ENCODE assay signal across 11 mouse cellular contexts in the genomic region with DNA sequence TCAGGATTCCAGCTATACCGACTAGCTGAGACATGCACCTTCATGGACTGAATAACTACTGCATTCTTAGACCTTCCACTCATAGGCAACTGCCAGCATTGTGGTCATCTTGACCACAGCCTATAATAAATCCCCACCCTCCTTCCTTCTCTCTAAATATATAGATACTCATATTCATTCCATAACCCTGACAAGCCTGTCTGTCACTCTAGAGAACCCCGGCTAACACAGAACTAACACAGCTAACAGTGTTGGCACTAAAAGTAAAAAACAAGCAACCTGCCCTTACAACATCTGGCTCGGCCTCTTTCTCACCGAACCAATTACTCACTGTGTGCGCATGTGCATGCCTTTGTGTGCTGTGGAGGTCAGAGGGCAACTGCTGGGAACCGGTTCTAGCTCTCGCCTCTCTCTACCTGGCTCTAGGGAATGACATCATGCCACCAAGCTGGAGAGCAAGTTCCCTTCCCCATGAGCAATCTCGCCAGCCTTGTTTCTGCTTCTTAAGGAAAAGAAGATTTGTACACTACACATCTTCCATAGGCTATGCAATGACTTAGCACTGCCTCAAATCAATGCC. TPM values are rescaled to one million over a fixed set of nuclear protein-coding genes. Genes with fewer than 3 reads are reported as not detected.
A peak's percentile ranks its signal among the peaks of the same experiment; 100 is the strongest.
DNase-seq lines count a peak whose midpoint lies in the region; ATAC-seq and TF ChIP-seq lines count a peak whose summit lies in the region.
"Had no signal": no experiment of that assay in that cellular context is flagged by ENCODE, and none has a peak within 500 bp of the region (broad histone marks: within the 10 kb centered on the region; RNA-seq: fewer than 3 reads in every experiment).

No protein-coding gene starts in this region.

- H3K36me3 ChIP-seq in embryonic facial prominence, embryonic 15.5 days = no peaks in the 10 kb centered on the region
- no peaks in the 10 kb centered on the region for H3K36me3 ChIP-seq in stomach, embryonic 16.5 days (ENCODE audit: control insufficient read depth, insufficient read depth, low read length)

- TF ChIP-seq CTCF in lung, adult 2 months (IDR thresholded peaks at IDR 0.05; ENCODE audit: insufficient read depth, low read length) = no peak

- H3K27me3 ChIP-seq in embryonic facial prominence, embryonic 15.5 days = no peaks in the 10 kb centered on the region
- H3K27me3 ChIP-seq in stomach, embryonic 16.5 days (ENCODE audit: control insufficient read depth, insufficient read depth, low read length) = no peaks in the 10 kb centered on the region

- WGBS in lung, adult 2 months = 64% methylated on average over 8 of the region's 8 CpGs
- WGBS in embryonic facial prominence, embryonic 15.5 days = 39% methylated on average over 8 of the region's 8 CpGs
- WGBS in stomach, embryonic 16.5 days = 55% methylated on average over 8 of the region's 8 CpGs

- no peak for TF ChIP-seq POLR2A in lung, adult 2 months (IDR thresholded peaks at IDR 0.05; ENCODE audit: borderline replicate concordance, extremely low read depth, low read depth, low read length)

- no peaks in the 10 kb centered on the region for H3K9me3 ChIP-seq in embryonic facial prominence, embryonic 15.5 days (replicated peaks)
- no peaks in the 10 kb centered on the region for H3K9me3 ChIP-seq in stomach, embryonic 16.5 days (replicated peaks; ENCODE audit: control insufficient read depth, low read length)

- no peak for ATAC-seq in embryonic facial prominence, embryonic 15.5 days (ENCODE audit: insufficient number of reproducible peaks, low FRiP score, low TSS enrichment, low read depth)
- peak; percentile 71; the same call in 1 of the 2 replicates for ATAC-seq in stomach, embryonic 16.5 days (ENCODE audit: insufficient read depth, low FRiP score)

- no peak overlapping the region for H3K4me3 ChIP-seq in lung, adult 2 months (replicated peaks; ENCODE audit: extremely low read depth, low read depth, low read length)
- H3K4me3 ChIP-seq in embryonic facial prominence, embryonic 15.5 days (replicated peaks) = no peak overlapping the region
- no peak overlapping the region for H3K4me3 ChIP-seq in stomach, embryonic 16.5 days (replicated peaks; ENCODE audit: low read length)

- H3K27ac ChIP-seq in embryonic facial prominence, embryonic 15.5 days (replicated peaks) = peak overlapping the region; percentile 45; the same call in 1 of the 2 replicates
- H3K27ac ChIP-seq in stomach, embryonic 16.5 days (ENCODE audit: low read length) = peak overlapping the region; percentile 81

- DNase-seq in lung, postnatal 36 days = peak; percentile 65
- DNase-seq in lung, adult 2 months = no peak
- peak; percentile 68 to 71 for DNase-seq in kidney, postnatal 36 days
- DNase-seq in heart, adult 11 months = no peak
- no peak for DNase-seq in c-Kit-positive CD71-positive TER-119-positive erythroid progenitor cells, embryonic 14.5 days (ENCODE audit: low spot score)
- DNase-seq in thymus, postnatal 4 days = no peak

- no peak overlapping the region for H3K9ac ChIP-seq in embryonic facial prominence, embryonic 15.5 days
- H3K9ac ChIP-seq in stomach, embryonic 16.5 days (ENCODE audit: low read length) = no peak overlapping the region

- H3K4me2 ChIP-seq in embryonic facial prominence, embryonic 15.5 days (replicated peaks) = no peak overlapping the region
- H3K4me2 ChIP-seq in stomach, embryonic 16.5 days (ENCODE audit: low read depth, low read length) = no peak overlapping the region

- H3K4me1 ChIP-seq in lung, adult 2 months (ENCODE audit: control insufficient read depth, insufficient read depth, low read length) = peaks cover 15% of the 10 kb centered on the region
- H3K4me1 ChIP-seq in embryonic facial prominence, embryonic 15.5 days = peaks cover 26% of the 10 kb centered on the region
- H3K4me1 ChIP-seq in stomach, embryonic 16.5 days (ENCODE audit: control insufficient read depth, insufficient read depth, low read length) = peaks cover 28% of the 10 kb centered on the region

RNA-seq across cellular contexts. Expression of a gene that starts 14.0 kb away (rescaled TPM):
- polyA plus RNA-seq in lung, adult 2 months (2012; rRNA removed) = 17.9 and 20.8 TPM in 2 replicates
- 59.7 and 62.7 TPM in 2 replicates for polyA plus RNA-seq in embryonic facial prominence, embryonic 15.5 days (2015; fragmentation: Nextera tagmentation; extraction: Ambion mirVana)
- polyA plus RNA-seq in stomach, embryonic 16.5 days (2015; fragmentation: Nextera tagmentation; extraction: Ambion mirVana) = 25.8 and 34.8 TPM in 2 replicates

RNA-seq across cellular contexts. Expression of a gene that starts 18.2 kb away (rescaled TPM):
- polyA plus RNA-seq in lung, adult 2 months (2012; rRNA removed) = 11.8 and 16.3 TPM in 2 replicates
- polyA plus RNA-seq in embryonic facial prominence, embryonic 15.5 days (2015; fragmentation: Nextera tagmentation; extraction: Ambion mirVana) = 4.5 and 5.3 TPM in 2 replicates
- polyA plus RNA-seq in stomach, embryonic 16.5 days (2015; fragmentation: Nextera tagmentation; extraction: Ambion mirVana) = 3.4 and 4.0 TPM in 2 replicates

RNA-seq across cellular contexts. Expression of a gene that starts 33.8 kb away (rescaled TPM):
- not detected in 2 replicates for polyA plus RNA-seq in lung, adult 2 months (2012; rRNA removed)
- not detected in 2 replicates for polyA plus RNA-seq in embryonic facial prominence, embryonic 15.5 days (2015; fragmentation: Nextera tagmentation; extraction: Ambion mirVana)
- polyA plus RNA-seq in stomach, embryonic 16.5 days (2015; fragmentation: Nextera tagmentation; extraction: Ambion mirVana) = not detected in 2 replicates
- polyA plus RNA-seq: cortical plate, adult 2 months; heart, postnatal 0 days; neural tube, embryonic 11.5 days had no signal

Comparison
In these comparisons a context has a peak if more than half of its experiments do, and no peak if none do; other contexts are left out.
1. DNase-seq: peak in lung, postnatal 36 days (single experiment) and kidney, postnatal 36 days (2 of 2); none in lung, adult 2 months (single experiment), heart, adult 11 months (single experiment), c-Kit-positive CD71-positive TER-119-positive erythroid progenitor cells, embryonic 14.5 days (single experiment) and thymus, postnatal 4 days (single experiment).